Mouse (Mus musculus) bone marrow, adult 2 months (tissue): ENCODE results near the gene Emc10.

Source experiments
- CTCF ChIP-seq: fragments of 200-500 bp; IDR thresholded peaks from 2 replicates; pipeline ENCODE4 v1.5.1; 2011; ENCODE audit warnings: low read length, control low read depth; ENCODE audit not compliant: control insufficient read depth, insufficient read depth
- POLR2A ChIP-seq: fragments of 200-500 bp; IDR thresholded peaks from 2 replicates; pipeline ENCODE4 v1.6.1; 2011; ENCODE audit warnings: low read depth, mild to moderate bottlenecking, control low read depth, low read length, borderline replicate concordance; ENCODE audit not compliant: control insufficient read depth

DNA sequence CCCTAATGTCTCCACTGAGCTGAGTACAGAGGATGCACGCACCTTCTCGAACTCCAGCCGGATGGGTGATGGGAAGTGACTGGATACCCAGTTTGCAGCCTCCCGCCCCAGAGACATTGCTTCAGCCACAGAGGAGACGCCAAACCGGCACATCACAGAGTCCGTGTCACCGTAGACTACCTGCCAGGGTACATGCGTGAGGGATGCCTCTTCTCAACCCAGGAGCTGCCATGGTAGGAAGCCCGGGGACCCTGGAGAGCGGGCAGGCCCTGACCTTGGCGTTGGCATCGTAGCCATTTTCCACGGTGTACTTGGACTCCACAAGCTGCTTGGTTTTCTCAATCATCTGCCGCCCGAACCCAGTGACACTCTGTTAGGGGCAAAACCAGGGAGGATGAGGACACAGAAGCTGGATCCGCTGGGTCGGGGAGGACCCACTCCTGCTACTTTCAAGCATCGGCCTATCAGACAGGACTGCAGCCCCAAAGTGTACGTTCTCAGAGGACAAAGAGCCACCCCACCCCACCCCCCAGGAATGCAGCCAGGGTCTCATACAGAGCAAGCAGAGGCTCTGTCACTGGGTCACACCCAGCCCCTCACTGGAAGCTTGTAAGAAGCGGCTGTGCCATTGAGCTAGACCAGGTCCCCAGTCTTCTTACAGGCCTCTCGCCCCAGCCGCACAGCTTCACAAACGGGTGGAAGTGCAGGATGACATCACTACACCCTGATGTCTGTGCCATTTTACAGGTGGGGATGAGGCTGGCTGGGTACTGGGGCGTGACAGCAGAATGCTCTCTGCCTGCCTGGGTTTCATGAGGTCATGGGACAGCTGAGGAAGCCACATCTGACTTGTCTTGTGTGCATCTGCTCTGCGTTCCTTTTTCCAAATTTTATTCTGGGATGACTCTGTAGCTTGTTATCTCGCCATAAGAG is 39.6 kb upstream of the Emc10 start:
- TF ChIP-seq CTCF (no peak), POLR2A (no peak)
